Mouse (Mus musculus): Measurements from ENCODE around the gene Cul3. TPM values are rescaled to one million over a fixed set of nuclear protein-coding genes. Genes with fewer than 3 reads are reported as not detected.

Gene Cul3
- total RNA-seq, 2 experiments from 2014 or later: 123 to 124 TPM

DNA sequence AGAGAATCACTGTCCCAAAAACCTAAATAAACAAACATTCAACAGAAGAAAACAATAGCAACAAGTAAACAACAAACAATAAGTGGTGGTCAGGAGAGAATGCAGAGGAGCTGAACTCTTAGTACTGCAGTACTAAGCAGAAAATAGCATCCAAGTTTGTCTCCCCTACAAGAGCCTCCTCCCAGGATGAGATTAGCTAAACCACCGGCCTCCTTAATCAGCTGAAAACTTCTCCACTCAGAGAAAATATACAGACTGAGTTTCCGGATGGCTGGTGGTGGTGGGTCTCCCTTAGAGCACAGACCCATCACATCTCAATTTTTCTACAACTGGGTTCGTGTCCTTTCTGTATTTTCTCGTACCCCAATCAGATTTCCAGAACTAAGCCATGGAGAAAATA lies 47.0 kb downstream of the Cul3 start:
- DNase-seq: no peak

DNA sequence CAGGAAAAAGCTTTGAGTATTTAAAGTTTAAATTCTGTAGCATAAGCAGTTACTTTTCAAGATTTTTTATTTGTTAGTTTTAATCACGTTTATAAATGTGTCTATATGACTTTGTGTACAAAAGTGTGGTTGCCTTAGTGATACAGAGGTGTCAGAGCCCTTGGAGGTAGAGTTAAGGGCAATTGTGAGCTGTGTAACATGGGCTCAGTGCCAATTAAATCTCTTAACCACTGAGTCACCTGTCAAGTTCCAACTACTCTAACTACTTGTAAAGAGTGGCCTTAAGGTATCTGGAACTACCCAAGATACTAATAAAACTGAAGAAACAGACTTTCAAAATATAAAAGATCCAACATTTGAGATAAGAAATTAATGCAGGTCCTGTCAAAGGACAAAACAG lies 61.5 kb downstream of the Cul3 start:
- DNase-seq: no peak

GRCm38 (mm10) chr1:80260443-80260842 lies 79.8 kb downstream of the Cul3 start:
- no peak for DNase-seq

GRCm38 (mm10) chr1:80258632-80259031 lies 81.6 kb downstream of the Cul3 start:
- DNase-seq: no peak

DNA sequence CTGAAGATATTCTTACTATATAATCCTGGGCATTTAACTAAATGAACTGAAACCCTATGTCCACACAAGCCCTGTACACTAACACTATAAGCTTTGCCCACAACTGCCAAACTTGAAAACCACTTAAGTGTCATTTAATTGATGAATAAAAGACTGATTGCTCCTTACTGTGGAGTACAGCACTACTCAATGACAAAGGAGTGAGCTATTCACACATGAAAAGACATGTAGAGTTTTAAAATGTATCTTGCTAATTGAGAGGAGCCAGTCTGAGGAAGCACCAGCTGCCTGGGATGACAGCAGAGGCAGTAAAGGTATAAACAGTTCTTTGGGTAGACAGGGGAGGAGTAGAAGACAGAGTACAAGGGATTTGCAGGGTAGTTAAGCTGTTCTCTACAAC lies 87.0 kb downstream of the Cul3 start:
- DNase-seq: no peak

DNA sequence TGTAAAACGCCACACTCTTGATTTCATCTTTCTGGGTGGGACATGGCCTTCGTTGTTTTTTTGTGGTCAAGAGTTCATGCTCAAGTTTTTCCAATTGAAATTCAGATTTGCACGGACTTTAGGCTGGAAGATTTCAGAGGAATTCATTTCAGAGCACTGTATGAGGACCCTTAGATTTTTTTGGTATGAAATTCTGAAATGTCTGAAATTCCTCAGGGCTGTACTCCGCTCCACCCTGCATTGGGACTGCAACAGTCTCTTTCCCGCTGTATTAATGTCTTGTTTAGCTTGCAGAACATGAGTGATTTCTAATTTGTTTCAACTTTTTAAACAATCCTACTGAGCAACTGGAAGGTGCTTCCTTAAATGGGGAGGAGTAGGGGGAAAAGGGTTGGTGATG lies 90.0 kb downstream of the Cul3 start:
- DNase-seq: no peak

DNA sequence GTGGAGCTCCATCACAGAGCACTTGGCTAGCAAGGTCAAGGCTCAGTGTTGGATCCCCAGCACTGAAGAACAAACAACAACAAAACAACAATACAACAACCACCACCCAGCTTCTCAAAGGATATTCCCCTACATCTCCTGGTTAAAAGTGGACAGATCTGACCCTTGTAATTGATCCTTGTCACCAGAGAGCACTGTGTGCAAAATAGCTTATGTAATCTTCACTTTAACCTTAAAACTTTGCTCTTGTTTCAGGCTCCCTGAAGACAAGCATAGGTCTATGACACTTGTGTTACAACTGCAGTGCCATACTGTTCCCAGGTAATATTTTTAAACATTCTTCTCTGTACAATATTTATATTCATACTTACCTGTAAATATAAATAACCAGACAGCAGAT lies 93.1 kb downstream of the Cul3 start:
- DNase-seq: no peak

DNA sequence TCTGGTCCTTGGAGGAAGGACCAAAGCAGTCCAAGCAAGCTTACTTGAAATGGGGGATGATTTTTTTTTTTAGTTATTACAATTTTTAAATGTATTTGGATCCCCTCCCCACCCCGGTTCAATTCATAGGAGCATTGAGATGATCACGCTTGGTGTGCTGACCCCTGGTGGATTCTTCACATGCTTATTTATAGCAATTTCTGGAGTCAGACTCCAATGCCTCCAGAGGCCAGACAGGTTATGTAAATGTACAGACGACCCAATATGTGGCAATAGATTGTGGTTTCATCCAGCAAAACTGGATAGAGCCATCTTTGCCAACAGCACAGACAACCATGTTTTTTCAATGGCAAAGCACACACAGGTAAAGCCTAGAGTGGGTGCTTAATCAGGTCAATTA lies 96.2 kb downstream of the Cul3 start:
- DNase-seq: no peak

DNA sequence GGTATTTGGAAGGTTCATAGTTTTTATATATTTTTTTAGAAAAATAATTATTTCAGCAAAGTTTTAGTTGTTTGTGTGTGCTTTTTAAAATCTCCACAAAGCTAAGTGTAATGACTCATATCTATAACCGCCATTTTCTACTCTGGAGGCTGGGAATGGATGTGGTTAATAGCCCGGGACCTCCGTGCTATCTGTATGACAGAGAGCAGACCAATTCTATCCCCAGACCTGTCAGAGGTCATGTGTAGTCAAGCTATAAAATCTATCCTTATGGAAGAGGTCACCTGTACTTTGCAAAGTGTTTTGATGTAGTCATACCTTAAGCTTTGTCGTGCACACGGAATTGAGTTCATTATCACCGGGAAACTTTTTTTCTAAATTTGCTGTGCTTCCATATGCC lies 98.7 kb downstream of the Cul3 start:
- DNase-seq: no peak

DNA sequence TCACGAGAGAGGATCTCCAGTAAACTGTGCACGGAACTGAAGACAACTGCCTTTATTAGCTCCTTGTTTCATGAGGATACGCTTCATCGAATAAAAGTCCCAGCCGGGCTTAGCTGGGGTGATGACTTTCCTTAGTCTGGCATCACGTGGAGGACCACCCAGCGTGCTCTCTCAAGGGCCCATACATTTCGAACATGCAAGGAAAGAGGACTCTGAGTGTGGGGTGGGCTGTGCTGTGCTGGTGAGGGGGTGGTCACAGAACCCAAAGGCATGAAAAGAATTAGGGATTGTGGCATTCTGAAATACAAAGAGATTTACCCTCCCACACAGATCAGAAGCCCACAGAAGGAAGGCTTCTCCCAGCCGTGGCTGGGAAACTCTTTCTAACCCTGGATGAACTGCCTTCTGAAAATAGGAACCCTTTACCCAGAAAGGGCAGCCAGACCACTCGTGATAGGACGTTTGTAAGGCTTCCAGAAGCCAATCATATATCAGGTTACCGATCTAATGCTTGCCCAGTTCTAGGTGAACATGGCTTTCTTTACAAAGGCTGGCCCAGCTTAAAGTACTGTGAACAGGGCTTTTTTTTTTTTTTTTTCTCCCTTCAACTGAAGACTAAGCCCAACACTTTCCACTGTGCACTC lies 100.1 kb downstream of the Cul3 start:
- DNase-seq: no peak

GRCm38 (mm10) chr1:80239481-80239880 lies 100.8 kb downstream of the Cul3 start:
- no peak for DNase-seq

DNA sequence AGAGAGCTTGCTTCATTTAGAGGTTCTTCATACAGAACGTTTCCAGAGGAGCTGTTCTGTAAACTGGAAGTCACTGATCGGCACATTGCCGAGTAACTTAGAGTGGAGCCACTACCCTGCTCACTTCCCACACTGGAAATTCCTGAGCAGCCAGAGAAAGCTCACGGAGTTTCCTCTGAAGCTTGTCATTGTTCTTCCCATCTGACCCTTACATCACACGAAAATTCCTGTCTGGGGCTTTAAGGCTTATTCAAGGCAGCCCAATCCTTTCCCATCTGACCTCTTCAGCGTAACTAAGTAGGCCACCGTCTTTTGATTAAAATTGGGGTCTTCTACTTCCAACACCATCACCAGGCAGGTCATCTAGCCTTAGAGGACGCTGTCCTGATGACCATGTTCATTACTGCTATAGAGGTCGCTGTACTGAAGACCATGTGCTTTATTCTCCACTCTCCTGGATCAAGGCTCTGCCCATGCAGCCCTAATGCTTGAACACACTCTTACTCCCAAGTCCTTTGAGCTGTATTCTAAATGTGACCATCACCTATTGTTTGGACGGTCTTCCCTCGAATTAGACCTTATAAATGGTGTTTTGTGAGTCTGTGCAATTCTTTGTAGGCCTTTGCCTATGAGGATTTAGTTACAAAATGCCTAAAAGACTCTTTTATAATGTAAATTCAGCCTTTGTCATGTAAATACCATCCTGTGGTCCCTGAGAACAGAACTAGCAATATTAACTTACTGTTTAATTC lies 103.2 kb downstream of the Cul3 start:
- DNase-seq: peak; percentile 18

DNA sequence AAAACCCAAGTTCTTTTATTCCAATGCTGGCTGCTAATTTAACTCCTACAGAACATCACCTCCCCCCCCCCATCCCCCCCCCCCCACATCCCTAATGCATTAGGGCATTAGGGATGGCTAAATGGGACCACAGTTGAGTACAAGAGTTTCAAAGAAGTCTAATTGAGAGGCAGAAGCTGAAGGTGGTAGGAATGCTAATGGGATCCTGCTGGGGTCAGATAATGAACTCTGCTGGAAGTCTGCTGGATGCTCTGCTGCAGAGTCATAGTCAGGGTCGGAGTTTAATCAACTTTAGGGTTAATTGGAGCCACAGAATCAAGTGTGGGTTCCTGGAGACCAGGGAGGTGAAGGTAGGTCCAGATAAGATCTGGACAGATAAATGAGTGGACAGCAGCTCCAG lies 104.2 kb downstream of the Cul3 start:
- no peak for DNase-seq

GRCm38 (mm10) chr1:80230612-80231011 lies 109.7 kb downstream of the Cul3 start:
- DNase-seq: no peak

DNA sequence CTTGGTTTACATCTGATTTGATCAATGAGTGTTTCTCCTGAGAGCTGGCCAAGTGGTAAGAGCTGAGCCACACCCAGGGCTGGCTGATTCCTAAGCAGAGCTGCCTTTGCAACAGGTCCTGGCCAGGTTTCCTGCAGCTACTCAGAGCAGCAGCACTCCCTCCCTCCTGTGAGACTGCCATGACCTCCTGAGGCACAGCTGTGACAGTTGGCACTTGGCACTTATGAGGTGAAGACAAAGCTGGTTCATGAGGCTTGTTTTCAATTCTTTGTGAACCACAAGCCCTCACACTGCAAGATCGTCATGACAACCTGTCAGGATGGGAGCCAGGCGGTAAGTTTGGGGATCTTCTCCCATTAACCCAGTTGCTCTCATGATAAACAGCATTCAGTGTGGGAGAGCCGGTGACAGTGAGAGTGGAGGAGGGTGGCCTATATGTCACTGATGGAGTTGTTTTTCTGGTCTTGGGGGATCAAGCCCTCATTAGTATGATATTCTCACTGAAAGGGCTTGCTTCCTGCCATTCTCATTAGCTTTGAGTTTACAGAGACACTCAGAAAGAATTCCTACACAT lies 115.4 kb downstream of the Cul3 start:
- no peak for DNase-seq

DNA sequence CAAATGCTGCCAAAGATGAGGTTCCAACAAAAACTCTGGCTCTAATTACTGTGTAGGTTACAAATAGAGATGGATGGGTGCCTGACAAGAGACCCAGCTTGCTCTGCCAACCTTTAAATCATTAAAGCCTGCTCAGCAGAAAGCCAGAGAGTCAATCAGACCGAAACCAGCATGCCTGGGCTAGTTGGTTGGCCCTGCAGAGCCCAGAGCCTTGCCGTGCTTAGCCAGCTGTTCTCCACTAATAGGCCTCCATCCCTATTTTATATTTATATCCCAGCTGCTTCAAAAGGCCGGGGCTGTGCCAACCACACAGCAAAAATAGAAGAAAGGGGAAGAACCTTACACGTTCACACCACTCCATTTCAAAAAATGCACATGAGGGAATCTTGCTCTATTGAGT lies 119.1 kb downstream of the Cul3 start:
- no peak for DNase-seq

DNA sequence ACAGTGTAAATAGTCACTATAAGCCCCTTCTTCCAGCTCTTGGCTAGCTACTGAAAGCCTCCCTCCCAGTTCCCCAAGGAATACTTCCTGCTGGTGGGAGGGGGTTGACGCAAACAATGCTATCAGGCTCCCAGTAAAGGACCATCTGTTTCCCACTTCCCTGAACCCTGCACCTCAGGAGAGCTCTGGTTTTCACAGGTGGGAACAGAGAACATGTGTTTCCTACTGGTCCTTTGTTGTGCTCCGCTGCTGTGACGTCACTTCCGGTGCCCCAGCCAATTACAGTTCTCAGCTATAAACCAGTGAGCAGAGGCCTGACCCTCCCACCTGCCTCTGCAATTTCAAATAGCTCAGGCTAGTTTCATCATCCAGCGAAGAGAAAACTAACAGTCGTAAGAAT lies 122.0 kb downstream of the Cul3 start, which contains the start of gene Fam124b:
Gene Fam124b, minus strand, starts transcription at position 206 of the 400 bp plus-strand sequence.
- DNase-seq: peak; percentile 78

Other genes starting within 250 kb of the Cul3 start
- 1 to 10 TPM; 5.8 to 6.6 TPM for gene Fam124b, start 122.0 kb downstream of the Cul3 start, total RNA-seq (2021)
- gene Gm45261, start 121.0 kb upstream of the Cul3 start, total RNA-seq (2021): not detected

All from heart, postnatal 4 days (tissue).